ENCODE assay signal across 8 mouse cellular contexts in the genomic region with DNA sequence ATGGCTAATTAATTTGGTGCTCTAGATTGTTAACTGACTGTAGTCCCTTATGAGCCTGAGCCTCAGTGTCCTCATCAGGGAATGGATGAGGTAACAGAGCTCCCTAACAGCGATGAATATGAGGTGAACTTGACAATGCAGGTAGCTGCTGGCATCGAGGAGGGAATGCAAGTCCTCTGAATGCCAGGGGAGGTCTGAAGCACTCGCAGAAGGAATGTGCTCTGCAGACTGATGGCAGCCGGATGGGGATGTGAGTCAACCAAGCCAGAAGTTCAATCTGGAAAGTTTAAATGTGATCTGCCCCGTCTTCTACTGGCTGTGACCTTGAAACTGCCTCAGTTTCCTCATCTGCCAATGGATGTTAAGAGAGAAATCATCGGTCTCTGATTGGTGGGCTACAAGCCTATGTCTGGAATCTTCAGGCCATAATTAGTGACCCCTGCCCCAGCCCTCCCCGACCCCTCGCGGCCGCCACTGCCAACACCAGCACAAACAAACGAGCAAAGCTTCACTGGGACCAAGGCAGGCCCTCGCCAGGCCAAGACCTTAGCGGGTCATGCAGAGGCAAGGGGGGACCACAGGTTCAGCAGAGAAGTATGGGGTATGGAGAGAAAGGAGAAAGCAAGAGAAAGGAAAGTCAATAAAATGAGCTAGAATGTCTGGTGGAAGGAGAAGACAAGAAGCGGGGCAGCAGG. TPM values are rescaled to one million over a fixed set of nuclear protein-coding genes. Genes with fewer than 3 reads are reported as not detected.
DNase-seq lines count a peak whose midpoint lies in the region; ATAC-seq and TF ChIP-seq lines count a peak whose summit lies in the region.

No protein-coding gene starts in this region.

- no peak for TF ChIP-seq POLR2A in heart, adult 2 months (IDR thresholded peaks at IDR 0.05; ENCODE audit: insufficient read depth, low read depth, low read length)

- no peaks in the 10 kb centered on the region for H3K27me3 ChIP-seq in heart, adult 2 months (ENCODE audit: control insufficient read depth, insufficient read depth, low read length)
- H3K27me3 ChIP-seq in heart, embryonic 16.5 days (ENCODE audit: control insufficient read depth, insufficient read depth, low read length) = no peaks in the 10 kb centered on the region
- H3K27me3 ChIP-seq in liver, embryonic 13.5 days = no peaks in the 10 kb centered on the region
- no peaks in the 10 kb centered on the region for H3K27me3 ChIP-seq in stomach, embryonic 14.5 days (ENCODE audit: control insufficient read depth, insufficient read depth, low read length)

- H3K79me2 ChIP-seq in heart, adult 2 months (replicated peaks; ENCODE audit: control insufficient read depth, insufficient read depth, low read length) = no peaks in the 10 kb centered on the region

- peak overlapping the region; percentile 87 for H3K27ac ChIP-seq in heart, adult 2 months
- H3K27ac ChIP-seq in heart, embryonic 16.5 days (ENCODE audit: low read length) = peak overlapping the region; percentile 92
- H3K27ac ChIP-seq in liver, embryonic 13.5 days = peak overlapping the region; percentile 88
- H3K27ac ChIP-seq in stomach, embryonic 14.5 days (ENCODE audit: low read length) = peak overlapping the region; percentile 79

- TF ChIP-seq EP300 in heart, adult 2 months (IDR thresholded peaks at IDR 0.05; ENCODE audit: insufficient read depth, low read depth, low read length) = no peak

- DNase-seq in heart, adult 2 months = no peak
- no peak for DNase-seq in heart, adult 9 months (ENCODE audit: low spot score in 2 of 2)
- DNase-seq in NIH3T3 (ENCODE audit: low read depth) = peak; percentile 62
- DNase-seq in liver, embryonic 13.5 days = no peak
- no peak for DNase-seq in urinary bladder, postnatal 25 days (ENCODE audit: low spot score)
- no peak for DNase-seq in frontal cortex, postnatal 10 days (ENCODE audit: low spot score in 2 of 2)

- peak overlapping the region; percentile 52 for H3K4me3 ChIP-seq in heart, adult 2 months
- peak overlapping the region; percentile 69 for H3K4me3 ChIP-seq in heart, embryonic 16.5 days (ENCODE audit: low read length)
- H3K4me3 ChIP-seq in liver, embryonic 13.5 days (replicated peaks) = peak overlapping the region; percentile 72
- H3K4me3 ChIP-seq in stomach, embryonic 14.5 days (ENCODE audit: low read depth, low read length) = peak overlapping the region; percentile 60

- peaks cover 6% of the 10 kb centered on the region for H3K4me1 ChIP-seq in heart, adult 2 months (ENCODE audit: control insufficient read depth, insufficient read depth, low read length)
- H3K4me1 ChIP-seq in heart, embryonic 16.5 days (ENCODE audit: control insufficient read depth, insufficient read depth, low read length) = peaks cover 29% of the 10 kb centered on the region
- peaks cover 26% of the 10 kb centered on the region for H3K4me1 ChIP-seq in liver, embryonic 13.5 days (replicated peaks)
- peaks cover 17% of the 10 kb centered on the region for H3K4me1 ChIP-seq in stomach, embryonic 14.5 days (ENCODE audit: control insufficient read depth, insufficient read depth, low read length)

- peak overlapping the region; percentile 68 for H3K9ac ChIP-seq in heart, adult 2 months (ENCODE audit: low read depth, low read length)
- peak overlapping the region; percentile 84 for H3K9ac ChIP-seq in heart, embryonic 16.5 days (ENCODE audit: low read length)
- peak overlapping the region; percentile 77 for H3K9ac ChIP-seq in liver, embryonic 13.5 days
- peak overlapping the region; percentile 57 for H3K9ac ChIP-seq in stomach, embryonic 14.5 days (replicated peaks; ENCODE audit: low read depth, low read length)

- ATAC-seq in heart, embryonic 16.5 days (replicated peaks; ENCODE audit: extremely low read depth, insufficient read depth, low FRiP score) = no peak
- peak; percentile 1; the same call in 1 of the 2 replicates for ATAC-seq in liver, embryonic 13.5 days (ENCODE audit: low read depth)
- ATAC-seq in stomach, embryonic 14.5 days (ENCODE audit: insufficient number of reproducible peaks, insufficient read depth, low FRiP score, low read depth) = no peak

- WGBS in heart, adult 2 months = 3% methylated on average over 14 of the region's 14 CpGs
- 6% methylated on average over 14 of the region's 14 CpGs for WGBS in heart, embryonic 16.5 days
- 10% methylated on average over 14 of the region's 14 CpGs for WGBS in liver, embryonic 13.5 days (ENCODE audit: insufficient replicate concordance)
- WGBS in stomach, embryonic 14.5 days = 6% methylated on average over 14 of the region's 14 CpGs

- no peaks in the 10 kb centered on the region for H3K9me3 ChIP-seq in heart, embryonic 16.5 days (replicated peaks; ENCODE audit: control insufficient read depth, low read length)
- no peaks in the 10 kb centered on the region for H3K9me3 ChIP-seq in liver, embryonic 13.5 days (replicated peaks)
- no peaks in the 10 kb centered on the region for H3K9me3 ChIP-seq in stomach, embryonic 14.5 days (ENCODE audit: control insufficient read depth, low read depth, low read length)

- TF ChIP-seq CTCF in heart, adult 2 months (IDR thresholded peaks at IDR 0.05) = no peak

- H3K36me3 ChIP-seq in heart, adult 2 months (ENCODE audit: control insufficient read depth, insufficient read depth, low read length) = no peaks in the 10 kb centered on the region
- H3K36me3 ChIP-seq in heart, embryonic 16.5 days (ENCODE audit: control insufficient read depth, insufficient read depth) = peaks cover 5% of the 10 kb centered on the region; the same call in 1 of the 2 replicates
- peaks cover 19% of the 10 kb centered on the region for H3K36me3 ChIP-seq in liver, embryonic 13.5 days
- no peaks in the 10 kb centered on the region for H3K36me3 ChIP-seq in stomach, embryonic 14.5 days (ENCODE audit: control insufficient read depth, insufficient read depth, low read length)

- intact Hi-C loops in heart, adult 2 months (cut with DNase I) = loop anchor here (5.0 kb wide), 1 partner anchor 127 kb away; a partner anchor contains a TSS

- peak overlapping the region; percentile 85 for H3K4me2 ChIP-seq in heart, embryonic 16.5 days (ENCODE audit: low read depth, low read length)
- H3K4me2 ChIP-seq in liver, embryonic 13.5 days = peak overlapping the region; percentile 88
- peak overlapping the region; percentile 78 for H3K4me2 ChIP-seq in stomach, embryonic 14.5 days (replicated peaks; ENCODE audit: low read depth, low read length)

RNA-seq across cellular contexts. Expression of a gene that starts 0.8 kb away (rescaled TPM):
- total RNA-seq in heart, adult 2 months (2021) = 10 to 100 TPM; 21.1 to 22.3 TPM
- 57.3 and 58.6 TPM in 2 replicates for polyA plus RNA-seq in heart, adult 2 months (2012; rRNA removed)
- 56.9 and 61.3 TPM in 2 replicates for polyA plus RNA-seq in heart, embryonic 16.5 days (2015; fragmentation: Nextera tagmentation; extraction: Ambion mirVana)
- polyA plus RNA-seq in liver, embryonic 13.5 days (2015; fragmentation: Nextera tagmentation; extraction: Ambion mirVana) = 10.6 and 10.9 TPM in 2 replicates
- 42.8 and 45.8 TPM in 2 replicates for polyA plus RNA-seq in stomach, embryonic 14.5 days (2014; fragmentation: Nextera tagmentation; extraction: Ambion mirVana)

RNA-seq across cellular contexts. Expression of a gene that starts 12.7 kb away (rescaled TPM):
- total RNA-seq in heart, adult 2 months (2021) = 1 to 10 TPM; 3.7 to 6.2 TPM
- polyA plus RNA-seq in heart, adult 2 months (2012; rRNA removed) = 10.2 and 17.2 TPM in 2 replicates
- polyA plus RNA-seq in heart, embryonic 16.5 days (2015; fragmentation: Nextera tagmentation; extraction: Ambion mirVana) = 3.6 and 5.2 TPM in 2 replicates
- 14.1 and 15.1 TPM in 2 replicates for polyA plus RNA-seq in liver, embryonic 13.5 days (2015; fragmentation: Nextera tagmentation; extraction: Ambion mirVana)
- polyA plus RNA-seq in stomach, embryonic 14.5 days (2014; fragmentation: Nextera tagmentation; extraction: Ambion mirVana) = 6.0 and 6.1 TPM in 2 replicates

RNA-seq across cellular contexts. Expression of a gene that starts 15.6 kb away (rescaled TPM):
- 100 to 1,000 TPM; 216 to 252 TPM for total RNA-seq in heart, adult 2 months (2021)
- polyA plus RNA-seq in heart, adult 2 months (2012; rRNA removed) = 112 and 141 TPM in 2 replicates
- 239 and 255 TPM in 2 replicates for polyA plus RNA-seq in heart, embryonic 16.5 days (2015; fragmentation: Nextera tagmentation; extraction: Ambion mirVana)
- polyA plus RNA-seq in liver, embryonic 13.5 days (2015; fragmentation: Nextera tagmentation; extraction: Ambion mirVana) = 188 and 213 TPM in 2 replicates
- polyA plus RNA-seq in stomach, embryonic 14.5 days (2014; fragmentation: Nextera tagmentation; extraction: Ambion mirVana) = 302 and 313 TPM in 2 replicates

RNA-seq across cellular contexts. Expression of a gene that starts 34.0 kb away (rescaled TPM):
- 10 to 100 TPM; 15.9 to 16.8 TPM for total RNA-seq in heart, adult 2 months (2021)
- polyA plus RNA-seq in heart, adult 2 months (2012; rRNA removed) = 19.3 and 22.0 TPM in 2 replicates
- polyA plus RNA-seq in heart, embryonic 16.5 days (2015; fragmentation: Nextera tagmentation; extraction: Ambion mirVana) = 40.9 and 43.4 TPM in 2 replicates
- 0.69 and 1.00 TPM in 2 replicates for polyA plus RNA-seq in liver, embryonic 13.5 days (2015; fragmentation: Nextera tagmentation; extraction: Ambion mirVana)
- polyA plus RNA-seq in stomach, embryonic 14.5 days (2014; fragmentation: Nextera tagmentation; extraction: Ambion mirVana) = 1.3 and 1.6 TPM in 2 replicates

RNA-seq across cellular contexts. Expression of a gene that starts 48.5 kb away (rescaled TPM):
- total RNA-seq in heart, adult 2 months (2021) = 1,000 to 10,000 TPM; 1,229 to 1,417 TPM
- polyA plus RNA-seq in heart, adult 2 months (2012; rRNA removed) = 1,378 and 1,771 TPM in 2 replicates
- polyA plus RNA-seq in heart, embryonic 16.5 days (2015; fragmentation: Nextera tagmentation; extraction: Ambion mirVana) = 1,022 and 1,203 TPM in 2 replicates
- polyA plus RNA-seq in liver, embryonic 13.5 days (2015; fragmentation: Nextera tagmentation; extraction: Ambion mirVana) = 0.14 and 0.95 TPM in 2 replicates
- polyA plus RNA-seq in stomach, embryonic 14.5 days (2014; fragmentation: Nextera tagmentation; extraction: Ambion mirVana) = 0.35 and 0.42 TPM in 2 replicates
